Mouse (Mus musculus) liver, embryonic 14.5 days (tissue): Measurements from ENCODE around the gene Samd3.

Source experiments
- CTCF ChIP-seq: IDR thresholded peaks from 2 replicates; pipeline ENCODE4 v1.5.1; 2016; ENCODE audit warnings: antibody characterized with exemption, low read depth, control low read depth
- EP300 ChIP-seq: IDR thresholded peaks from 2 replicates; pipeline ENCODE4 v1.6.1; 2016; ENCODE audit warnings: antibody characterized with exemption, low read depth

DNA sequence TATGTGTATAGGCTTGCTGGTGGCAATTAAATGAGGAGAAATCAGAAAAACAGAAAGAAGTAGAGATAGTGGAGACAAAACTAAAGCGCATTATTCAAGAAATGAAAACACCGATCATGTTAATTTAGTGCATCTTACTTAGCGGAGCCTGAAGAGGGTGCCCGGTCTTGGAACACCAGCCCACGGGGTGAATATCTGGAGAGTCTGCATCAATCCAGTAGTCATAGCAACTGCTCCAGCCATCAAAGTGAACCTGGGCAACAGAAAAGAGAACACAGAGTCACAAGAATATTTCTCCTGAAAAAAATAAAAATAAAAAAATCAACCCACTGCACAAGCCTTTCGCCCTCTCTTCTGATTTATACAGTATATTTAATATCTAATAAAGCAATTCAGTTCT is 74.0 kb downstream of the Samd3 start:
- no peak for TF ChIP-seq CTCF
- TF ChIP-seq EP300 = no peak
